Mouse (Mus musculus) spleen, adult 18-20 months (tissue): ENCODE results near the gene Klhl20.

ENCODE experiments used
- DNase-seq, 2 experiments: peaks; one replicate each; pipeline ENCODE4 v3.0.0; 2022; ENCODE audit warnings: mixed read lengths in 2 of 2

Klhl20 gene

GRCm38 (mm10) chr1:161070352-161071271, 60.7 kb downstream of the Klhl20 start, which contains the start of the genes Dars2 and Cenpl:
Gene Dars2, minus strand, starts transcription at chr1:161070658.
Gene Cenpl, plus strand, starts transcription at chr1:161070713.
- peak; percentile 83 to 88 for DNase-seq

- no peak for DNase-seq
These were observed 68.0 kb downstream of the Klhl20 start for GRCm38 (mm10) chr1:161063351-161063750.

- no peak for DNase-seq
These were observed 74.1 kb downstream of the Klhl20 start for GRCm38 (mm10) chr1:161057164-161057563.

- no peak for DNase-seq
These were observed 84.3 kb downstream of the Klhl20 start for GRCm38 (mm10) chr1:161046972-161047371.

GRCm38 (mm10) chr1:161041261-161042020, 89.9 kb downstream of the Klhl20 start:
- no peak for DNase-seq

- DNase-seq = no peak
These were observed 90.5 kb downstream of the Klhl20 start for GRCm38 (mm10) chr1:161040855-161041254.

- DNase-seq = no peak
These were observed 90.9 kb downstream of the Klhl20 start for GRCm38 (mm10) chr1:161040426-161040770.

GRCm38 (mm10) chr1:161039741-161040425, 91.4 kb downstream of the Klhl20 start:
- no peak for DNase-seq

- DNase-seq = no peak
These were observed 92.2 kb downstream of the Klhl20 start for GRCm38 (mm10) chr1:161038968-161039721.
